Mouse (Mus musculus) kidney, adult 2 months (tissue): Measurements from ENCODE around the gene Galns.

Source experiments
- CTCF ChIP-seq: fragments of 200-500 bp; conservative IDR thresholded peaks from 2 replicates; pipeline ENCODE4 v1.5.1; 2011; ENCODE audit warnings: low read depth, mild to moderate bottlenecking, control low read depth, low read length, moderate library complexity, mixed read lengths; ENCODE audit not compliant: insufficient read depth, insufficient read length
- POLR2A ChIP-seq: fragments of 200-500 bp; IDR thresholded peaks from one replicate; pipeline ENCODE4 v1.6.1; 2011; ENCODE audit warnings: low read depth, low read length, control low read depth

DNA sequence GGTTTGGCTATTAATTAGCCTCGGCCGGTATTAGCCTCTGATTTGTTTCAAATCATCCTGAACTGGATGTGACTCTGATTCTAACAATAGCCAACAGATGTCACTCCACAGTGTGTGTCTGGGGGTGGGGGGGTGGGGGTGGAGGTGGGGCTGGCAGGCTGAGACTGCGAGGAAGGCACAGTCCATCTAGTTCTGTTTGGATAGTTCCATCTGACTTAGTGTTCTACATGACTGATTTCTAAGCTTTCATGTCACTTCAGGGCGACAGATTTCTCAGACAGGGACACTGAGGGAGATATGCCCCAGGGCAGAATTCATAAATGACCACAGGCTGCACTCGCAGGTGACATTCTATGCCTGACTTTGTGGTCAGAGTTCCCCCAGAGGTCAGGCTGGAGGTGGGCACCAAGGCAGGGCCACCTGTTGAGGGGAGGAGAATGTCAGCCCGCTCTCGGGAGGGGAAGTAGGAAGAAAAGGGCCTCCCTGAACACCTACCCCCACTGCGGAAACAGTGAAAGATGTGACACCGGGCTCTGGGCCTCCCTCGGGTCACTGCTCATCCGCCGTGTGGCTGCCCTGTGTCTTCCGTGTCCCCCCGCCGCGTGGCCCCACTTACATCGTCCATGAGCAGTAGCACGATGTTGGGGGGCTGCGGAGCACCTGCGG is 518 bp downstream of the Galns start:
- no peak for TF ChIP-seq POLR2A
- no peak for TF ChIP-seq CTCF
